Mouse (Mus musculus) lung, adult 2 months (tissue): ENCODE data around the gene Sphk2.

Source experiments
- CTCF ChIP-seq: fragments of 200-500 bp; IDR thresholded peaks from 2 replicates; pipeline ENCODE4 v1.5.1; 2011; ENCODE audit warnings: mild to moderate bottlenecking, low read length, control low read depth; ENCODE audit not compliant: insufficient read depth
- POLR2A ChIP-seq: fragments of 200-500 bp; IDR thresholded peaks from 2 replicates; pipeline ENCODE4 v1.6.1; 2011; ENCODE audit warnings: low read depth, mild to moderate bottlenecking, control low read depth, low read length, borderline replicate concordance; ENCODE audit errors: extremely low read depth

DNA sequence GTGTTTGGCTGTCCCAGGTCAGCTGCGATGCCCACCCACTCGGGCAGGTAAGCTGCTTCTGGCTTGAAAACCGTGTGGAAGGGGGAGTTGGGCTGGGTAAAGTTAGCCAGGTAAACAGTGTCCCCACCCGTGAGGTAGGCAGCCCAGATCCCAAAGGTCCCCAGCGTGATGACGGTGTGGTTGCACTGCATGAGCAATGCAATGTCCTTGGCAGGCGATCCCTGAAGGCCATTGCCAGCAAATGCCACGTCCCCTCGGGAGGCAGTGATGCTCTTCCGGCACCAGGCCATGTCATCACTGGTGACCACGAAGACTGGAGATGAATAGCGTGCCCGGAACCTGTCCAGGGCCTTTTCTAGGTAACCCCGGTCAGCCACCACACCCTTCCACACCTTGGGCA lies 39.3 kb downstream of the Sphk2 start:
- no peak for TF ChIP-seq CTCF
- TF ChIP-seq POLR2A: no peak
